Mouse (Mus musculus) brain, embryonic 14.5 days (tissue): ENCODE data around the gene Mmd2.

Experiments
- CTCF ChIP-seq: fragments of 200-500 bp; IDR thresholded peaks from 2 replicates; pipeline ENCODE4 v1.5.1; 2012; ENCODE audit warnings: inconsistent platforms, mild to moderate bottlenecking, moderate library complexity, borderline replicate concordance; ENCODE audit not compliant: insufficient read depth, insufficient read length; ENCODE audit errors: extremely low read depth
- POLR2A ChIP-seq: fragments of 200-500 bp; IDR thresholded peaks from 2 replicates; pipeline ENCODE4 v1.6.1; 2012; ENCODE audit warnings: mild to moderate bottlenecking, inconsistent platforms, borderline replicate concordance; ENCODE audit not compliant: poor library complexity, insufficient read depth, insufficient read length, severe bottlenecking; ENCODE audit errors: extremely low read depth

DNA sequence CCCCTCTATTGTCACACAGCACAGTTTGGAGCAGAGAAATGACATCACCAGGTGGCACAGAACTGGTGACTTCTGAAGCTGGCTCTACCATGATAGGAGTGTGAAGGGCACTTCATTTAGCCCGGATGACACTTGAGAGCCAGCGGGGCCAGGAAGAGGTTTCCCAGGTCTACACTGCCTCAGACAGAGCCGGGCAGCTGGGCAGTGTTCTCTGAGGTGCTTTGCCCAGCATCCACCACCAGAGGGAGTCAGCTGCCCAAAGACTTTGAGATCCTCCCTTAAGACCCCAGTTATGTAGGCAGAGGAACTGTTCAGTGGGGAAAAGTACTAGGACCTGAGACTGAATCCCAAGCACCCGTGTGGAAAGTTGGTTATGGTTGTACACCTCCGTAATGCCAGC is 27.1 kb downstream of the Mmd2 start:
- TF ChIP-seq CTCF (peak; percentile 95), POLR2A (no peak)
